Mouse (Mus musculus) limb, embryonic 12.5 days (tissue): ENCODE measurements around the gene Cd4. TPM values are rescaled to one million over a fixed set of nuclear protein-coding genes. Genes with fewer than 3 reads are reported as not detected.

ENCODE experiments used
- ATAC-seq: fragments of 200-750 bp; cut with Nextera tagmentation; 2 replicates; pipeline ENCODE4 v1.8.0; 2017; ENCODE audit warnings: low read depth, moderate TSS enrichment; ENCODE audit not compliant: insufficient number of reproducible peaks, insufficient read depth, low FRiP score, low TSS enrichment
- H3K27ac ChIP-seq: fragments of 300-500 bp; sonication (generic); 2 replicates; pipeline ENCODE4 v1.5.1; 2016; ENCODE audit warnings: mild to moderate bottlenecking, moderate library complexity
- H3K27me3 ChIP-seq: fragments of 300-500 bp; sonication (generic); 2 replicates; pipeline ENCODE4 v1.6.1; 2016; ENCODE audit warnings: mild to moderate bottlenecking, moderate library complexity
- H3K36me3 ChIP-seq: fragments of 300-500 bp; sonication (generic); 2 replicates; pipeline ENCODE4 v1.6.1; 2016; ENCODE audit warnings: mild to moderate bottlenecking, moderate library complexity
- H3K4me1 ChIP-seq: fragments of 300-500 bp; sonication (generic); replicated peaks from 2 replicates; pipeline ENCODE4 v1.6.1; 2016
- H3K4me2 ChIP-seq: fragments of 300-500 bp; sonication (generic); 2 replicates; pipeline ENCODE4 v1.6.1; 2016; ENCODE audit warnings: mild to moderate bottlenecking, moderate library complexity
- H3K4me3 ChIP-seq: fragments of 300-500 bp; sonication (generic); replicated peaks from 2 replicates; pipeline ENCODE4 v1.5.1; 2016; ENCODE audit warnings: mild to moderate bottlenecking
- H3K9ac ChIP-seq: fragments of 300-500 bp; sonication (generic); replicated peaks from 2 replicates; pipeline ENCODE4 v1.6.1; 2016; ENCODE audit warnings: mild to moderate bottlenecking, moderate library complexity
- H3K9me3 ChIP-seq: fragments of 300-500 bp; sonication (generic); 2 replicates; pipeline ENCODE4 v1.6.1; 2016; ENCODE audit warnings: mild to moderate bottlenecking, moderate library complexity
- WGBS: fragments of 180-500 bp; shearing (Covaris S2); methylation state at CpG from one replicate; pipeline ENCODE4 v1.1.7; 2016; 5-methylcytosine and 5-hydroxymethylcytosine counted together
- polyA plus RNA-seq: library from polyadenylated mRNA; unstranded; fragments of >200 nt; fragmentation: Nextera tagmentation; extraction: Ambion mirVana; gene quantifications from 2 replicates; pipeline ENCODE4 v1.2.1, GENCODE M21; 2016

The Cd4 gene
- polyA plus RNA-seq, 1 experiment from 2014 or later, result 0.15 TPM

GRCm38 (mm10) chr6:124874348-124874747, 13.7 kb downstream of the Cd4 start:
- H3K9ac ChIP-seq, result no peak overlapping the region
- WGBS, result 52% methylated on average over 2 of the region's 3 CpGs
- no peak overlapping the region for H3K4me3 ChIP-seq

GRCm38 (mm10) chr6:124866560-124866959, 21.5 kb downstream of the Cd4 start:
- H3K4me3 ChIP-seq, result no peak overlapping the region
- H3K4me2 ChIP-seq, result no peak overlapping the region
- H3K36me3 ChIP-seq, result no peaks in the 10 kb centered on the region
- WGBS, result 48% methylated on average over 6 of the region's 7 CpGs
- no peak overlapping the region for H3K9ac ChIP-seq
- H3K27ac ChIP-seq, result no peak overlapping the region; the same call in 1 of the 2 replicates
- peaks cover 54% of the 10 kb centered on the region for H3K4me1 ChIP-seq
- H3K9me3 ChIP-seq, result no peaks in the 10 kb centered on the region
- peaks cover 32% of the 10 kb centered on the region for H3K27me3 ChIP-seq
- no peak for ATAC-seq

More at GRCm38 (mm10) chr6:124874348-124874747, 13.7 kb downstream of the Cd4 start:
- Histone ChIP-seq H3K9me3 (no peaks in the 10 kb centered on the region), H3K4me1 (no peaks in the 10 kb centered on the region), H3K27ac (no peak overlapping the region), H3K4me2 (no peak overlapping the region), H3K27me3 (no peaks in the 10 kb centered on the region), H3K36me3 (no peaks in the 10 kb centered on the region)
- ATAC-seq, result no peak

GRCm38 (mm10) chr6:124865766-124866362, 22.2 kb downstream of the Cd4 start:
- Histone ChIP-seq H3K4me2 (no peak overlapping the region; the same call in 1 of the 2 replicates), H3K4me1 (peaks cover 58% of the 10 kb centered on the region), H3K9me3 (no peaks in the 10 kb centered on the region), H3K9ac (0 out of 2 replicates have a peak overlapping the region, but pooled peaks have one; percentile 12), H3K36me3 (no peaks in the 10 kb centered on the region), H3K27ac (peak overlapping the region; percentile 72), H3K4me3 (no peak overlapping the region), H3K27me3 (peaks cover 34% of the 10 kb centered on the region)
- ATAC-seq, result 0 out of 2 replicates have a peak, but pooled peaks have one; percentile 10
- 28% methylated on average over 18 of the region's 18 CpGs for WGBS

GRCm38 (mm10) chr6:124863658-124864298, 24.2 kb downstream of the Cd4 start, which contains the start of gene Gpr162:
TSS of gene Gpr162 (minus strand) at chr6:124863983.
- Histone ChIP-seq H3K36me3 (no peaks in the 10 kb centered on the region), H3K4me2 (peak within 1 kb of the TSS; percentile 94), H3K4me1 (peaks cover 70% of the 10 kb centered on the region), H3K4me3 (peak within 1 kb of the TSS; percentile 59), H3K27ac (peak within 1 kb of the TSS; percentile 59; the same call in 1 of the 2 replicates), H3K9ac (peak within 1 kb of the TSS; percentile 79), H3K9me3 (no peaks in the 10 kb centered on the region), H3K27me3 (peaks cover 37% of the 10 kb centered on the region)
- ATAC-seq, result 0 out of 2 replicates have a peak, but pooled peaks have one; percentile 9
- WGBS, result 2% methylated on average over 30 of the region's 43 CpGs

- H3K4me3 ChIP-seq, result peak overlapping the region; percentile 59
- H3K9me3 ChIP-seq, result no peaks in the 10 kb centered on the region
- peak overlapping the region; percentile 79 for H3K9ac ChIP-seq
- WGBS, result 3% methylated on average over 8 of the region's 16 CpGs
- H3K36me3 ChIP-seq, result no peaks in the 10 kb centered on the region
- no peak for ATAC-seq
- 0 out of 2 replicates have a peak overlapping the region, but pooled peaks have one; percentile 59 for H3K27ac ChIP-seq
- H3K4me1 ChIP-seq, result peaks cover 76% of the 10 kb centered on the region
- H3K4me2 ChIP-seq, result peak overlapping the region; percentile 94
- peaks cover 38% of the 10 kb centered on the region for H3K27me3 ChIP-seq
Measured at GRCm38 (mm10) chr6:124863125-124863657, 24.8 kb downstream of the Cd4 start.

- H3K27me3 ChIP-seq, result peaks cover 34% of the 10 kb centered on the region
Measured at GRCm38 (mm10) chr6:124862406-124863124, 25.5 kb downstream of the Cd4 start.

GRCm38 (mm10) chr6:124861802-124862201, 26.2 kb downstream of the Cd4 start:
- peaks cover 79% of the 10 kb centered on the region for H3K4me1 ChIP-seq
- no peak overlapping the region; the same call in 1 of the 2 replicates for H3K9ac ChIP-seq
- peaks cover 34% of the 10 kb centered on the region for H3K27me3 ChIP-seq
- H3K36me3 ChIP-seq, result no peaks in the 10 kb centered on the region
- H3K27ac ChIP-seq, result no peak overlapping the region
- 57% methylated on average over 3 of the region's 3 CpGs for WGBS
- no peak overlapping the region for H3K4me3 ChIP-seq
- H3K4me2 ChIP-seq, result no peak overlapping the region
- no peak for ATAC-seq
- H3K9me3 ChIP-seq, result no peaks in the 10 kb centered on the region

More at GRCm38 (mm10) chr6:124862406-124863124, 25.5 kb downstream of the Cd4 start:
- H3K4me3 ChIP-seq, result peak overlapping the region; percentile 59
- H3K4me2 ChIP-seq, result peak overlapping the region; percentile 94
- H3K27ac ChIP-seq, result no peak overlapping the region
- 13% methylated on average over 8 of the region's 8 CpGs for WGBS
- H3K4me1 ChIP-seq, result peaks cover 81% of the 10 kb centered on the region
- H3K9ac ChIP-seq, result peak overlapping the region; percentile 79; the same call in 1 of the 2 replicates
- H3K9me3 ChIP-seq, result no peaks in the 10 kb centered on the region
- ATAC-seq, result no peak
- H3K36me3 ChIP-seq, result no peaks in the 10 kb centered on the region

- no peaks in the 10 kb centered on the region for H3K9me3 ChIP-seq
- H3K4me3 ChIP-seq, result no peak overlapping the region
- H3K27ac ChIP-seq, result no peak overlapping the region
- H3K9ac ChIP-seq, result no peak overlapping the region; the same call in 1 of the 2 replicates
- H3K36me3 ChIP-seq, result no peaks in the 10 kb centered on the region
- WGBS, result 79% methylated on average over 19 of the region's 19 CpGs
- H3K4me2 ChIP-seq, result no peak overlapping the region
- peaks cover 75% of the 10 kb centered on the region for H3K4me1 ChIP-seq
- H3K27me3 ChIP-seq, result peaks cover 34% of the 10 kb centered on the region
- no peak for ATAC-seq
Measured at GRCm38 (mm10) chr6:124861266-124861665, 26.8 kb downstream of the Cd4 start.

GRCm38 (mm10) chr6:124860511-124860910, 27.5 kb downstream of the Cd4 start:
- Histone ChIP-seq H3K4me1 (peaks cover 75% of the 10 kb centered on the region), H3K9me3 (no peaks in the 10 kb centered on the region), H3K27ac (no peak overlapping the region), H3K4me3 (no peak overlapping the region), H3K4me2 (0 out of 2 replicates have a peak overlapping the region, but pooled peaks have one; percentile 21), H3K36me3 (no peaks in the 10 kb centered on the region), H3K9ac (no peak overlapping the region), H3K27me3 (peaks cover 34% of the 10 kb centered on the region)
- ATAC-seq, result no peak
- WGBS, result 89% methylated on average over 9 of the region's 9 CpGs

GRCm38 (mm10) chr6:124859725-124860124, 28.3 kb downstream of the Cd4 start:
- 11% methylated on average over 12 of the region's 12 CpGs for WGBS
- Histone ChIP-seq H3K36me3 (peaks cover 6% of the 10 kb centered on the region), H3K4me2 (peak overlapping the region; percentile 21; the same call in 1 of the 2 replicates), H3K9ac (0 out of 2 replicates have a peak overlapping the region, but pooled peaks have one; percentile 28), H3K4me3 (no peak overlapping the region), H3K9me3 (no peaks in the 10 kb centered on the region), H3K27ac (peak overlapping the region; percentile 13; the same call in 1 of the 2 replicates), H3K27me3 (peaks cover 29% of the 10 kb centered on the region), H3K4me1 (peaks cover 68% of the 10 kb centered on the region)
- ATAC-seq, result no peak
